Mouse (Mus musculus) cerebellum, adult 2 months (tissue): ENCODE measurements around the gene Fbxw10.

Experiments
- CTCF ChIP-seq: fragments of 200-500 bp; IDR thresholded peaks from 2 replicates; pipeline ENCODE4 v1.5.1; 2011; ENCODE audit warnings: low read depth, mild to moderate bottlenecking, control low read depth, low read length, moderate library complexity, borderline replicate concordance; ENCODE audit not compliant: insufficient read depth
- POLR2A ChIP-seq: fragments of 200-500 bp; IDR thresholded peaks from 2 replicates; pipeline ENCODE4 v1.6.1; 2011; ENCODE audit warnings: low read length, control low read depth, borderline replicate concordance; ENCODE audit not compliant: insufficient read depth

GRCm38 (mm10) chr11:62819059-62819686 is 27.7 kb upstream of the Fbxw10 start:
- TF ChIP-seq POLR2A (no peak), CTCF (no peak)
